25 mouse cellular contexts compared by ENCODE assay signal in the genomic region with DNA sequence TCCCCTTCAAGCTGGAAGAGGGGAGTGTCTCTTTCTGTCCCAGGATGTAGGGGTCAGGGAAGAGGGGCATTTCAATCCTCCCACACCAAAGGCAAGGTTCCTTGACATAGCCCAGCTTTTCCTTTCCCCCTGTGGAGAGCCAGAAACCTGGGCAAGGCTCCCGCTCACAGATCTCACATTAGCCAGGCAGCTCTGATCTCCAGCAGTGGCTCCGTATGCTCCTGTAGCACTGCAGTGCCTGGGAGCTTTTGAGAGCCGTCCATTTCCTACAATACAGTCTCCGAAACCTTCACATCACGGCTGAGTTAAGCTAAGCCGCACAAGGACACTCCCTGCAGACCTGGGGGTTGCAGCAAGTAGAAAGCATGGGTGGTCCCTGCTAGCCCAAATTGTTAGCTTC. TPM values are rescaled to one million over a fixed set of nuclear protein-coding genes. Genes with fewer than 3 reads are reported as not detected.
DNase-seq lines count a peak whose midpoint lies in the region; ATAC-seq and TF ChIP-seq lines count a peak whose summit lies in the region.
"Had no signal": no experiment of that assay in that cellular context is flagged by ENCODE, and none has a peak within 500 bp of the region (broad histone marks: within the 10 kb centered on the region; RNA-seq: fewer than 3 reads in every experiment).

No protein-coding gene starts in this region.

- peak; percentile 4 for DNase-seq in hindbrain, postnatal 0 days (ENCODE audit: low spot score)
- DNase-seq in cerebellum, adult 18-20 months = peak; percentile 90 to 93
- DNase-seq in cerebellum, adult 9-11 months = peak; percentile 96
- DNase-seq in cerebellum, postnatal 36 days = peak; percentile 91 to 92
- no peak for DNase-seq in heart, adult 2 months
- no peak for DNase-seq in frontal cortex, postnatal 25 days (ENCODE audit: low spot score in 2 of 2)
- DNase-seq: adrenal gland, postnatal 10 days; B cell, adult 2 months; gastrocnemius, postnatal 10 days; heart, postnatal 10 days; heart, postnatal 4 days; kidney, adult 18-20 months had no signal

- no peak overlapping the region for H3K27ac ChIP-seq in hindbrain, postnatal 0 days
- H3K27ac ChIP-seq in hindbrain, embryonic 16.5 days (ENCODE audit: low read depth, low read length) = no peak overlapping the region
- no peak overlapping the region for H3K27ac ChIP-seq in heart, adult 2 months
- H3K27ac ChIP-seq: embryonic facial prominence, embryonic 12.5 days; forebrain, embryonic 15.5 days; hindbrain, embryonic 12.5 days; intestine, embryonic 15.5 days had no signal

- no peak for TF ChIP-seq CTCF in hindbrain, postnatal 0 days (IDR thresholded peaks at IDR 0.05; ENCODE audit: low read depth)
- TF ChIP-seq CTCF in heart, adult 2 months (IDR thresholded peaks at IDR 0.05) = no peak

- H3K4me2 ChIP-seq in hindbrain, postnatal 0 days (ENCODE audit: low read depth, low read length) = no peak overlapping the region
- no peak overlapping the region for H3K4me2 ChIP-seq in hindbrain, embryonic 16.5 days (ENCODE audit: low read length)
- H3K4me2 ChIP-seq: embryonic facial prominence, embryonic 12.5 days; forebrain, embryonic 15.5 days; hindbrain, embryonic 12.5 days; intestine, embryonic 15.5 days had no signal

- TF ChIP-seq EP300 in heart, adult 2 months (IDR thresholded peaks at IDR 0.05; ENCODE audit: insufficient read depth, low read depth, low read length) = no peak

- no peaks in the 10 kb centered on the region for H3K79me2 ChIP-seq in heart, adult 2 months (replicated peaks; ENCODE audit: control insufficient read depth, insufficient read depth, low read length)

- no peak overlapping the region for H3K4me3 ChIP-seq in hindbrain, postnatal 0 days (ENCODE audit: low read length)
- H3K4me3 ChIP-seq in hindbrain, embryonic 16.5 days (ENCODE audit: low read length) = no peak overlapping the region
- H3K4me3 ChIP-seq in heart, adult 2 months = no peak overlapping the region
- H3K4me3 ChIP-seq: embryonic facial prominence, embryonic 12.5 days; forebrain, embryonic 15.5 days; hindbrain, embryonic 12.5 days; intestine, embryonic 15.5 days had no signal

- 73% methylated on average over 6 of the region's 6 CpGs for WGBS in hindbrain, postnatal 0 days
- WGBS in hindbrain, embryonic 16.5 days = 87% methylated on average over 6 of the region's 6 CpGs
- 83% methylated on average over 6 of the region's 6 CpGs for WGBS in heart, adult 2 months

- no peak for ATAC-seq in hindbrain, postnatal 0 days
- no peak for ATAC-seq in hindbrain, embryonic 16.5 days
- no peak for ATAC-seq in megakaryocyte-erythroid progenitor cell, adult 5-6 weeks (replicated peaks; ENCODE audit: low FRiP score, low TSS enrichment, poor library complexity, severe bottlenecking)
- ATAC-seq: CD4-positive, CD25-positive, alpha-beta regulatory T cell, adult 4 months; forebrain, embryonic 15.5 days; intestine, embryonic 15.5 days had no signal

- H3K9me3 ChIP-seq in hindbrain, postnatal 0 days (ENCODE audit: low read length) = no peaks in the 10 kb centered on the region
- no peaks in the 10 kb centered on the region for H3K9me3 ChIP-seq in hindbrain, embryonic 16.5 days (ENCODE audit: control insufficient read depth, low read length)
- H3K9me3 ChIP-seq: embryonic facial prominence, embryonic 12.5 days; forebrain, embryonic 15.5 days; hindbrain, embryonic 12.5 days; intestine, embryonic 15.5 days had no signal

- no peak for TF ChIP-seq POLR2A in heart, adult 2 months (IDR thresholded peaks at IDR 0.05; ENCODE audit: insufficient read depth, low read depth, low read length)

- H3K36me3 ChIP-seq in hindbrain, postnatal 0 days (ENCODE audit: insufficient read depth, low read length) = no peaks in the 10 kb centered on the region
- no peaks in the 10 kb centered on the region for H3K36me3 ChIP-seq in hindbrain, embryonic 16.5 days (ENCODE audit: control insufficient read depth, insufficient read depth, low read length)
- H3K36me3 ChIP-seq in heart, adult 2 months (ENCODE audit: control insufficient read depth, insufficient read depth, low read length) = no peaks in the 10 kb centered on the region
- H3K36me3 ChIP-seq: embryonic facial prominence, embryonic 12.5 days; forebrain, embryonic 15.5 days; G1E; hindbrain, embryonic 12.5 days; intestine, embryonic 15.5 days had no signal

- no peaks in the 10 kb centered on the region for H3K27me3 ChIP-seq in hindbrain, postnatal 0 days (ENCODE audit: insufficient read depth, low read length)
- no peaks in the 10 kb centered on the region for H3K27me3 ChIP-seq in hindbrain, embryonic 16.5 days (replicated peaks; ENCODE audit: control insufficient read depth, insufficient read depth, low read length)
- peaks cover 1% of the 10 kb centered on the region; the same call in 1 of the 2 replicates for H3K27me3 ChIP-seq in heart, adult 2 months (ENCODE audit: control insufficient read depth, insufficient read depth, low read length)
- H3K27me3 ChIP-seq: forebrain, embryonic 15.5 days; intestine, embryonic 15.5 days had no signal

- no peak overlapping the region for H3K9ac ChIP-seq in hindbrain, postnatal 0 days (replicated peaks; ENCODE audit: low read length)
- no peak overlapping the region for H3K9ac ChIP-seq in hindbrain, embryonic 16.5 days (ENCODE audit: low read depth, low read length)
- H3K9ac ChIP-seq in heart, adult 2 months (ENCODE audit: low read depth, low read length) = no peak overlapping the region
- H3K9ac ChIP-seq: embryonic facial prominence, embryonic 12.5 days; forebrain, embryonic 15.5 days; hindbrain, embryonic 12.5 days; intestine, embryonic 15.5 days had no signal

- intact Hi-C loops in heart, adult 2 months (cut with DNase I) = no loop called here

- no peaks in the 10 kb centered on the region for H3K4me1 ChIP-seq in hindbrain, postnatal 0 days (ENCODE audit: insufficient read depth, low read length)
- H3K4me1 ChIP-seq in hindbrain, embryonic 16.5 days (ENCODE audit: control insufficient read depth, insufficient read depth, low read depth, low read length) = no peaks in the 10 kb centered on the region
- H3K4me1 ChIP-seq in heart, adult 2 months (ENCODE audit: control insufficient read depth, insufficient read depth, low read length) = no peaks in the 10 kb centered on the region
- H3K4me1 ChIP-seq: embryonic facial prominence, embryonic 12.5 days; forebrain, embryonic 15.5 days; hindbrain, embryonic 12.5 days; intestine, embryonic 15.5 days had no signal

RNA-seq across cellular contexts. Expression of a gene that starts 12.5 kb away (rescaled TPM):
- total RNA-seq in hindbrain, postnatal 0 days (2014; rRNA removed) = not detected in 2 replicates
- polyA plus RNA-seq in hindbrain, postnatal 0 days (2015; fragmentation: Nextera tagmentation; extraction: Ambion mirVana) = not detected in 2 replicates
- polyA plus RNA-seq in hindbrain, embryonic 16.5 days (2015; fragmentation: Nextera tagmentation; extraction: Ambion mirVana) = 0.14 TPM in 1 of 2 replicates, not detected in the other
- total RNA-seq in megakaryocyte-erythroid progenitor cell, adult 5-6 weeks (2014; fragmentation: Nextera tagmentation) = not detected in 2 replicates
- total RNA-seq in megakaryocyte-erythroid progenitor cell, adult 5-6 weeks (2017) = not detected in 2 replicates
- not detected for total RNA-seq in heart, adult 2 months (2021)
- not detected in 2 replicates for polyA plus RNA-seq in heart, adult 2 months (2012; rRNA removed)
- total RNA-seq: adrenal gland, postnatal 10 days; adrenal gland, postnatal 4 days; G1E; gastrocnemius, postnatal 10 days; heart, postnatal 10 days; heart, postnatal 4 days had no signal
- polyA plus RNA-seq: cortical plate, adult 2 months; embryonic facial prominence, embryonic 12.5 days; forebrain, embryonic 11.5 days; forebrain, embryonic 15.5 days; G1E; gonadal fat pad, adult 2 months; heart, embryonic 14.5 days; hindbrain, embryonic 12.5 days; intestine, embryonic 15.5 days had no signal

RNA-seq across cellular contexts. Expression of a gene that starts 29.0 kb away (rescaled TPM):
- 37.8 and 38.5 TPM in 2 replicates for total RNA-seq in hindbrain, postnatal 0 days (2014; rRNA removed)
- polyA plus RNA-seq in hindbrain, postnatal 0 days (2015; fragmentation: Nextera tagmentation; extraction: Ambion mirVana) = 8.2 and 8.4 TPM in 2 replicates
- 10.7 and 11.3 TPM in 2 replicates for polyA plus RNA-seq in hindbrain, embryonic 16.5 days (2015; fragmentation: Nextera tagmentation; extraction: Ambion mirVana)
- total RNA-seq in megakaryocyte-erythroid progenitor cell, adult 5-6 weeks (2014; fragmentation: Nextera tagmentation) = 0.67 and 1.7 TPM in 2 replicates
- 2.7 and 7.8 TPM in 2 replicates for total RNA-seq in megakaryocyte-erythroid progenitor cell, adult 5-6 weeks (2017)
- 1 to 10 TPM; 1.9 to 2.2 TPM for total RNA-seq in heart, adult 2 months (2021)
- 1.4 and 2.3 TPM in 2 replicates for polyA plus RNA-seq in heart, adult 2 months (2012; rRNA removed)
- polyA plus RNA-seq: G1E had no signal

Comparison
In these comparisons a context has a peak if more than half of its experiments do, and no peak if none do; other contexts are left out.
1. DNase-seq: peak in hindbrain, postnatal 0 days (single experiment), cerebellum, adult 18-20 months (2 of 2), cerebellum, adult 9-11 months (single experiment) and cerebellum, postnatal 36 days (2 of 2); none in heart, adult 2 months (0 of 2) and frontal cortex, postnatal 25 days (0 of 2).